Mouse (Mus musculus) limb, embryonic 14.5 days (tissue): ENCODE results near the gene Saxo1. TPM values are rescaled to one million over a fixed set of nuclear protein-coding genes. Genes with fewer than 3 reads are reported as not detected.
A peak's percentile ranks its signal among the peaks of the same experiment; 100 is the strongest.

ENCODE experiments used
- ATAC-seq: fragments of 200-750 bp; cut with Nextera tagmentation; 2 replicates; pipeline ENCODE4 v1.8.0; 2017; ENCODE audit warnings: low read depth, moderate number of reproducible peaks, moderate TSS enrichment; ENCODE audit not compliant: low FRiP score
- DNase-seq: peaks from one replicate; pipeline ENCODE4 v3.0.0-alpha.2; 2015; ENCODE audit warnings: low spot score
- H3K27ac ChIP-seq: fragments of 300-500 bp; sonication (generic); replicated peaks from 2 replicates; pipeline ENCODE4 v1.5.1; 2014; ENCODE audit warnings: low read depth, mild to moderate bottlenecking, low read length, moderate library complexity, mixed read lengths
- H3K27me3 ChIP-seq: fragments of 300-500 bp; sonication (generic); 2 replicates; pipeline ENCODE4 v1.6.1; 2014; ENCODE audit warnings: low read length, mixed read lengths; ENCODE audit not compliant: control insufficient read depth, insufficient read depth
- H3K36me3 ChIP-seq: fragments of 300-500 bp; sonication (generic); 2 replicates; pipeline ENCODE4 v1.6.1; 2014; ENCODE audit warnings: mild to moderate bottlenecking, low read length, moderate library complexity, mixed read lengths; ENCODE audit not compliant: control insufficient read depth, insufficient read depth
- H3K4me1 ChIP-seq: fragments of 300-500 bp; sonication (generic); 2 replicates; pipeline ENCODE4 v1.6.1; 2014; ENCODE audit warnings: antibody characterized with exemption, low read length, mixed read lengths; ENCODE audit not compliant: control insufficient read depth, insufficient read depth
- H3K4me2 ChIP-seq: fragments of 300-500 bp; sonication (generic); replicated peaks from 2 replicates; pipeline ENCODE4 v1.6.1; 2014; ENCODE audit warnings: low read depth, mild to moderate bottlenecking, low read length, moderate library complexity; ENCODE audit not compliant: severe bottlenecking
- H3K4me3 ChIP-seq: fragments of 300-500 bp; sonication (generic); replicated peaks from 2 replicates; pipeline ENCODE4 v1.5.1; 2014; ENCODE audit warnings: low read length
- H3K9ac ChIP-seq: fragments of 300-500 bp; sonication (generic); 2 replicates; pipeline ENCODE4 v1.6.1; 2014; ENCODE audit warnings: mild to moderate bottlenecking, low read depth, low read length, moderate library complexity; ENCODE audit not compliant: severe bottlenecking
- H3K9me3 ChIP-seq: fragments of 300-500 bp; sonication (generic); 2 replicates; pipeline ENCODE4 v1.6.1; 2016; ENCODE audit warnings: low read length; ENCODE audit not compliant: control insufficient read depth
- POLR2A ChIP-seq: fragments of 200-500 bp; IDR thresholded peaks from 2 replicates; pipeline ENCODE4 v1.8.0; 2012; ENCODE audit warnings: inconsistent platforms, mild to moderate bottlenecking, moderate library complexity, borderline replicate concordance; ENCODE audit not compliant: insufficient read depth, insufficient read length; ENCODE audit errors: extremely low read depth
- WGBS: fragments of 180-500 bp; shearing (Covaris S2); extraction: QIAGEN DNeasy Blood & Tissue Kit; methylation state at CpG from one replicate; pipeline ENCODE4 v1.1.7; 2014; 5-methylcytosine and 5-hydroxymethylcytosine counted together
- polyA plus RNA-seq, 2 experiments: library from polyadenylated mRNA; depleted of rRNA in 1 of 2; stranded (reverse) in 1 of 2; unstranded in 1 of 2; fragments of >200 nt; fragmentation: Nextera tagmentation in 1 of 2; extraction: Ambion mirVana in 1 of 2; gene quantifications; 2 replicates each; pipeline versions ENCODE4 v1.2.1 to v1.2.3; 2012 to 2014

The Saxo1 gene
- polyA plus RNA-seq, 2 experiments, result 0.14 TPM; not detected in 1

DNA sequence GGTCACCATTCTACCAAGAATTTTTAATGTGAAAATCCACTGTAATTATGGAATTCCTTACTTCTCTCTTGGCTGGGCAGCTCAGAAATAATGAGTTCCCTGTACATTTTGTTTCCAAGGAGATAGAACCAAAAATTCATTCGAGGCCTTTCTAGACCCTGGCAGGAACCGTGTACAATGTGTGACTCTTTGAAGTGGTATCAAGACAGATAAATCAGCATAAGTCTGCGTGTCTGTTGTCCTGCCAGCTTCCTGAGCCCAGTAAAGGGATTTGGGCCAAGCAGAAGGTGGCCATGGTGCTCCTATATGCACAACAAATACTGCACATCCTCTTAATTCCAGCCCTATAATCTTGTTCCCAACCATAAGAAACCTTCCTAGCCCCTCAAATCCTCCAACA lies 157.0 kb downstream of the Saxo1 start:
- no peak overlapping the region for H3K27ac ChIP-seq
- no peak overlapping the region for H3K4me2 ChIP-seq
- WGBS, result 58% methylated on average over 3 of the region's 3 CpGs
- H3K4me3 ChIP-seq, result no peak overlapping the region
- TF ChIP-seq POLR2A, result no peak
- peaks cover 18% of the 10 kb centered on the region for H3K4me1 ChIP-seq
- H3K36me3 ChIP-seq, result no peaks in the 10 kb centered on the region
- H3K27me3 ChIP-seq, result no peaks in the 10 kb centered on the region
- H3K9me3 ChIP-seq, result no peaks in the 10 kb centered on the region
- no peak overlapping the region for H3K9ac ChIP-seq
- ATAC-seq, result no peak
- no peak for DNase-seq

DNA sequence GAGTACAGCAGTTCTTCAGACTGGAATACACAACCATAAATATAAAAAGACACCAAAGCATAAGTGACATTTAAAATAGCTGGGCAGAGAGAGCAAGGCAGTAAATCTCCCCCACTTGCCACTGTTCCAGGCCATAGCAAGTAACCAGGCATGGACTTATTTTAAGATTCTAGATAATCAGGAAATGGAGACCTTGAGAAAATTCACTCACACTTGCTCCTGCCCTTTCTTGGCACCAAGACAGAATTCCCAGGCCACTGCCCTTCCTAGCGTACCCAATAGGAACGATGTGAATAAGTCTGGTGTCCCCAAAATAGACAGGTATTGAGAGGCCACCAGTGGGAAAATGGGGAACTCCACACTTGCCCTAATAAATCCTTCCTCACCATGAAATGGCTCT lies 160.7 kb downstream of the Saxo1 start:
- WGBS, result 69% methylated on average over 2 of the region's 2 CpGs
- TF ChIP-seq POLR2A, result no peak
- Histone ChIP-seq H3K27me3 (no peaks in the 10 kb centered on the region), H3K4me2 (no peak overlapping the region), H3K9ac (no peak overlapping the region), H3K9me3 (no peaks in the 10 kb centered on the region), H3K27ac (no peak overlapping the region; the same call in 1 of the 2 replicates), H3K4me3 (no peak overlapping the region), H3K36me3 (no peaks in the 10 kb centered on the region), H3K4me1 (peaks cover 37% of the 10 kb centered on the region)
- ATAC-seq (no peak), DNase-seq (no peak)

DNA sequence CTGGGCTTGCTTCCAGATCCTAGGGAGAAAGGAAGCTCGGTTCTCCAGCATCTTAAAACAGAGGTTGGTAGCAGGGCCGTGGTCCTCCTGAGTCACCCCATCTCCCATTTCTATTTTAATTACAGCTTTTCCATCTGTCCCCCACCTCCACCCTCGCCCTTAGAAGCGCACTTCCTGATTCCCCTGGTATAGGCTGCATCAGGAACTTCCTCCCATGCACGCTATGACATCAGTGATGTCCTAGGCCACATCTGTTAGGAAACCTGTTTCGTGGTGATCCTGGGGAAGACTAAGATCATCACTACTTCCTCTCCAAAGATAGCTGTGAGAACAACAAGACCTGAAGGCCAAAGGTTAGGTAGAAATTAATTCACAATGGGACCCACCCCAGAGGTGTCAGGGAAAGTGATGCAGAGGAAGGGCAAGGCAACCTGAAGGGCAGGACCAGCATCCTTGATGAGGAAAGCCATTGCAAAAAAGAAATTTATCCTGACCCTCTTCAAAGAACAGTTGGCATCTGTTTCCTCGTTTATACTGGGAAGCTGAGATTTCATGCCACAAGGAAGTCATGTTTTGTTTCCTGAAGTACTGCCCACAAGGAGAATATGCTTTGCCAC lies 161.3 kb downstream of the Saxo1 start:
- Histone ChIP-seq H3K4me1 (peaks cover 37% of the 10 kb centered on the region), H3K36me3 (no peaks in the 10 kb centered on the region), H3K9ac (no peak overlapping the region), H3K4me2 (no peak overlapping the region), H3K4me3 (no peak overlapping the region), H3K9me3 (no peaks in the 10 kb centered on the region), H3K27me3 (no peaks in the 10 kb centered on the region), H3K27ac (no peak overlapping the region)
- 70% methylated on average over 7 of the region's 7 CpGs for WGBS
- DNase-seq (no peak), ATAC-seq (no peak)
- no peak for TF ChIP-seq POLR2A

DNA sequence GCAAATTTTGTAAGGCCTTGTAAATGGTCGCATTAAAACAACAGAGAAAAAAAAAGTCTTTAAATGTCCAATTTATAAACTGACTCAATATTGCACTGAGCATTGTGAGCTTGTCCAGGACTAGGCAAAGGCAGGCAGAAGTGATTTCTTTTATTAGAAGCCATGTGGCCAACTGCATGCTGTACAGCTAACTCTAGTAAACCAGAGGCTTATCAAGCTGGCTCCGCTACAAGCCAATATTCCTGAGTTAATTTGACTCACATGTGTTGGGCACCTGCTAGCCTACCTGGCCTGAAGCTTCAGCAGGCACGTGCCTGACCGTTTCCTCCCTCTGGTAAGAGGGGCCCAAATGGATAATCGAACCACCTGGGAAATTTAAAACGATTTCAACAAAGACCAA lies 162.5 kb downstream of the Saxo1 start:
- DNase-seq (peak; percentile 61), ATAC-seq (peak; percentile 51; the same call in 1 of the 2 replicates)
- Histone ChIP-seq H3K27ac (peak overlapping the region; percentile 50; the same call in 1 of the 2 replicates), H3K4me3 (no peak overlapping the region), H3K9ac (no peak overlapping the region), H3K36me3 (no peaks in the 10 kb centered on the region), H3K27me3 (no peaks in the 10 kb centered on the region), H3K4me1 (peaks cover 37% of the 10 kb centered on the region), H3K4me2 (no peak overlapping the region), H3K9me3 (no peaks in the 10 kb centered on the region)
- WGBS, result 25% methylated on average over 6 of the region's 6 CpGs
- no peak for TF ChIP-seq POLR2A

Other genes starting within 250 kb of the Saxo1 start
- gene Rraga, start 17.3 kb upstream of the Saxo1 start, polyA plus RNA-seq (2012; rRNA removed), result 107 and 112 TPM in 2 replicates
- gene Rraga, start 17.3 kb upstream of the Saxo1 start, polyA plus RNA-seq (2014; fragmentation: Nextera tagmentation; extraction: Ambion mirVana), result 96.1 and 106 TPM in 2 replicates
- 8.5 and 10.2 TPM in 2 replicates for gene Haus6, start 53.7 kb upstream of the Saxo1 start, polyA plus RNA-seq (2012; rRNA removed)
- 12.8 and 14.2 TPM in 2 replicates for gene Haus6, start 53.7 kb upstream of the Saxo1 start, polyA plus RNA-seq (2014; fragmentation: Nextera tagmentation; extraction: Ambion mirVana)
- gene Plin2, start 111.7 kb upstream of the Saxo1 start, polyA plus RNA-seq (2012; rRNA removed), result 80.4 TPM in 2 replicates
- gene Plin2, start 111.7 kb upstream of the Saxo1 start, polyA plus RNA-seq (2014; fragmentation: Nextera tagmentation; extraction: Ambion mirVana), result 84.5 and 91.2 TPM in 2 replicates
- gene Dennd4c, start 190.2 kb upstream of the Saxo1 start, polyA plus RNA-seq (2012; rRNA removed), result 10.4 and 11.9 TPM in 2 replicates
- gene Dennd4c, start 190.2 kb upstream of the Saxo1 start, polyA plus RNA-seq (2014; fragmentation: Nextera tagmentation; extraction: Ambion mirVana), result 8.7 and 11.0 TPM in 2 replicates